Mouse (Mus musculus) stomach, postnatal 0 days (tissue): ENCODE measurements at regions not wholly inside any gene's neighbourhood (a gene's known extent, or its start where the extent isn't known, plus 50 kb on each side); places are given as distances from the start of the nearest gene placed in this dataset.

Experiments used
- CTCF ChIP-seq: IDR thresholded peaks from 2 replicates; pipeline ENCODE4 v1.5.1; 2016; ENCODE audit warnings: antibody characterized with exemption, low read depth, mild to moderate bottlenecking, moderate library complexity
- EP300 ChIP-seq: optimal IDR thresholded peaks from 2 replicates; pipeline ENCODE3; 2016; ENCODE audit warnings: antibody characterized with exemption

GRCm38 (mm10) chr2:123806370-123806769 is 283.4 kb upstream of the Sema6d start:
- TF ChIP-seq CTCF (no peak), EP300 (no peak)
